Mouse (Mus musculus) intestine, postnatal 0 days (tissue): Measurements from ENCODE around the gene Fgfr2. TPM values are rescaled to one million over a fixed set of nuclear protein-coding genes. Genes with fewer than 3 reads are reported as not detected.

Source experiments
- ATAC-seq: fragments of 200-750 bp; cut with Nextera tagmentation; 2 replicates; pipeline ENCODE4 v1.8.0; 2017; ENCODE audit warnings: mild to moderate bottlenecking, moderate TSS enrichment, moderate library complexity
- H3K27ac ChIP-seq: fragments of 300-500 bp; sonication (generic); 2 replicates; pipeline ENCODE4 v1.5.1; 2014; ENCODE audit warnings: mild to moderate bottlenecking, low read depth, low read length, moderate library complexity
- H3K27me3 ChIP-seq: fragments of 300-500 bp; sonication (generic); replicated peaks from 2 replicates; pipeline ENCODE4 v1.6.1; 2014; ENCODE audit warnings: low read length, mixed read lengths; ENCODE audit not compliant: control insufficient read depth, insufficient read depth
- H3K36me3 ChIP-seq: fragments of 300-500 bp; sonication (generic); 2 replicates; pipeline ENCODE4 v1.6.1; 2014; ENCODE audit warnings: mild to moderate bottlenecking, moderate library complexity; ENCODE audit not compliant: control insufficient read depth, insufficient read depth
- H3K4me1 ChIP-seq: fragments of 300-500 bp; sonication (generic); replicated peaks from 2 replicates; pipeline ENCODE4 v1.6.1; 2014; ENCODE audit warnings: antibody characterized with exemption, low read length, mixed read lengths; ENCODE audit not compliant: control insufficient read depth, insufficient read depth
- H3K4me2 ChIP-seq: fragments of 300-500 bp; sonication (generic); replicated peaks from 2 replicates; pipeline ENCODE4 v1.6.1; 2014; ENCODE audit warnings: low read depth, mild to moderate bottlenecking, moderate library complexity
- H3K4me3 ChIP-seq: fragments of 300-500 bp; sonication (generic); 2 replicates; pipeline ENCODE4 v1.5.1; 2014; ENCODE audit warnings: low read depth, low read length
- H3K9ac ChIP-seq: fragments of 300-500 bp; sonication (generic); 2 replicates; pipeline ENCODE4 v1.6.1; 2014; ENCODE audit warnings: mild to moderate bottlenecking, low read depth, low read length
- H3K9me3 ChIP-seq: fragments of 300-500 bp; sonication (generic); 2 replicates; pipeline ENCODE4 v1.6.1; 2016; ENCODE audit warnings: mixed run types; ENCODE audit not compliant: control insufficient read depth
- CTCF ChIP-seq: sonication (generic); IDR thresholded peaks from 2 replicates; pipeline ENCODE4 v1.5.1; 2016; ENCODE audit warnings: low read depth, mild to moderate bottlenecking, control low read depth, antibody characterized with exemption, moderate library complexity
- WGBS: fragments of 180-500 bp; shearing (Covaris S2); extraction: QIAGEN DNeasy Blood & Tissue Kit; methylation state at CpG from one replicate; pipeline ENCODE4 v1.1.7; 2014; 5-methylcytosine and 5-hydroxymethylcytosine counted together
- polyA plus RNA-seq: library from polyadenylated mRNA; unstranded; fragments of >200 nt; fragmentation: Nextera tagmentation; extraction: Ambion mirVana; gene quantifications from 2 replicates; pipeline ENCODE4 v1.2.1, GENCODE M21; 2015

The Fgfr2 gene
- polyA plus RNA-seq, 1 experiment from 2014 or later: 29.5 TPM

DNA sequence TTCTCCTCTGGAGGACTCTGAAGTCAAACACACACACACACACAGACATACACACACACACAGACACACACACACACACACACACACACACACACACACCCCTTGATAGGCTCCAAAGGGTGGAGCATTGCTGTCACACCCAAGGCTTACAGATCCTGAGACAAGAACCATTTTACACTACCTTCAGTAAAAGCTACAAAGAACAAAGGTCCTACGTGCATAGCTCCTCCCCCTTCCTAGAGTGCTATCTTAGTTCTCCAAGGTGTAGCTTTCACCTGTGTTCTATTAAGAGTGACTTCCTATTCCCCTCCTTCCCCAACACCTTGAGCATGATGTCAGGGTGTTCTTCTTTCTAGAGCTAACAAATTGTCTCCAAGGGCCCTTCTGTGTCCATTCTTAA is 1047.3 kb downstream of the Fgfr2 start:
- Histone ChIP-seq H3K27ac (no peak overlapping the region), H3K27me3 (no peaks in the 10 kb centered on the region), H3K4me2 (no peak overlapping the region), H3K9ac (no peak overlapping the region), H3K36me3 (no peaks in the 10 kb centered on the region), H3K4me3 (no peak overlapping the region), H3K9me3 (no peaks in the 10 kb centered on the region), H3K4me1 (no peaks in the 10 kb centered on the region)
- peak; percentile 45; the same call in 1 of the 2 replicates for ATAC-seq
- WGBS: 44% methylated on average over 1 of the region's 1 CpGs
- TF ChIP-seq CTCF: no peak

DNA sequence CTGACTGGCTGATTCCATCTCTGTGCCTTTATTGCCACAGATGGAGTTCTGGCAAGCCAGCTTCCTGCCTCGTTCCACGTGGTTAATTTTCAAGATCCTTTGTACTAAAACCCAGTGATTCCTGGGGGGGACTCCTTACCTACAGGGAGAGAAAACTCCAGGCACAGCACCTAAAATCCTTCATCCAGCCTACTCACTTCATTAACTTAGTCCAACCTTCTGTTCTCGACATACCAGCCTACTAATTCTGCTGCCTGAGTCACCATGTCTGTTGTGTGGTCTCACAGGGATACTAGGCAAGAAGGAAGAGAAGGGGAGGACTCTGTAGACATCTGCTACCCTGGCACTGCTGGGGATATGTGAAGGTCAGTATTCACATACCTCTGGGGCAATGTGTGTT is 1048.6 kb downstream of the Fgfr2 start:
- no peak overlapping the region for H3K9ac ChIP-seq
- H3K27ac ChIP-seq: no peak overlapping the region
- ATAC-seq: no peak
- no peaks in the 10 kb centered on the region for H3K36me3 ChIP-seq
- no peak overlapping the region for H3K4me3 ChIP-seq
- H3K4me2 ChIP-seq: no peak overlapping the region
- H3K4me1 ChIP-seq: no peaks in the 10 kb centered on the region
- 78% methylated on average over 3 of the region's 3 CpGs for WGBS
- no peak for TF ChIP-seq CTCF
- no peaks in the 10 kb centered on the region for H3K9me3 ChIP-seq
- H3K27me3 ChIP-seq: no peaks in the 10 kb centered on the region

DNA sequence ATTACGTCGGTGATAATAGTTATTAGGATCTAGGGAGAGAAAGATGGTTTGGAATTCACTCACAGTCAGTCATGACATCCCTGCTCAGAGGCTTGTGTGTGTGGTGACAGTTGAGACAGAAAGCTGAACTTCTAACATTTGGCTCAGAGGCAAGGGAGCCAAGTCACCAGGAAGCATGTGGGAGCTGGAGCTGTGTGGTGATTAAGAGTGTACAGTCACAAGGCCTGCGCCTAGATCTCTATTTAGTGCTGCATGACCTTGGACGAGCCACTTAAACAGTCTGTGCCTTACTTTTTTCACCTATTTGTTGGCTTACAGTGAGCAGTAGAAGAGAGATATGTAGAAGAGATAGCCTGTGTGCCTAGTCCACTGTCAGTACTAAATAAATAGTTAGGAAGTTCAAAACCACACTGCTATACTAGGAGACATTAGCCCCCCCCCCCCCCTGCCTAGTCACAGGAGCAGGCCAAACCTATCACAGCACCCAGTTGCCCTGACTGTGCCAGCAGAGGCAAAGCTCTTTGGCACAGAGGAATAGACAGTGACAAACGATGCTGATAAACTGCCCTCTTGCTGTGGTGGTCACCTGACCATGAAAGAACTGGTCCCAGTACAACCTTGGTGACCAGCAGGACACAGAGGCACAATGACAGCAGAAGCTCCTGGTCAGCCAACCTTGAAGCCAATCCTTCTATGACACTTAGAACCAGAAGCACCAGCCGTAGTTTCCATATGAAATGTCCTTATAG is 1052.1 kb downstream of the Fgfr2 start:
- 83% methylated on average over 6 of the region's 6 CpGs for WGBS
- H3K4me2 ChIP-seq: no peak overlapping the region
- no peaks in the 10 kb centered on the region for H3K4me1 ChIP-seq
- H3K9ac ChIP-seq: no peak overlapping the region
- no peaks in the 10 kb centered on the region for H3K36me3 ChIP-seq
- no peaks in the 10 kb centered on the region for H3K27me3 ChIP-seq
- H3K9me3 ChIP-seq: no peaks in the 10 kb centered on the region
- no peak overlapping the region for H3K27ac ChIP-seq
- no peak for ATAC-seq
- H3K4me3 ChIP-seq: no peak overlapping the region
- no peak for TF ChIP-seq CTCF

DNA sequence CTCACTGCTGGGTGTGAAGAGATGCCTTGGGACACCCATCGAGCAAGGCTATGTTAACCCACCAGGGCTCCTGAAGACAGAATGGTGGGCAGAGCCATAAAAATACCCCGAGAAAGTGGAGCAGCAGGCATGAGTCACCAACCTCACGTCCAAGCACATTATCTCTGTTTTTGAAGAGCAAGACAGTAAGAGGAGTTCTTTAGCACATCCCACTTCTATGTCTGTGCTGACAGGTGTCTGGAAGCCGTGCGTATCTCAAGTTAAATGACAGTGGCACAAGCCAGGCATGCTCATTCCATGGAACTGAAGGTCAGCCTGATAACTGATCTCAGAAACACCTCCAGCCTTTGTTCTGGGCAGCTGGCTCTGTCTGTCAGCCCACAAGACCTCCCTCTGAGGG is 1055.2 kb downstream of the Fgfr2 start:
- WGBS: 71% methylated on average over 5 of the region's 5 CpGs
- no peak for TF ChIP-seq CTCF
- no peak for ATAC-seq

DNA sequence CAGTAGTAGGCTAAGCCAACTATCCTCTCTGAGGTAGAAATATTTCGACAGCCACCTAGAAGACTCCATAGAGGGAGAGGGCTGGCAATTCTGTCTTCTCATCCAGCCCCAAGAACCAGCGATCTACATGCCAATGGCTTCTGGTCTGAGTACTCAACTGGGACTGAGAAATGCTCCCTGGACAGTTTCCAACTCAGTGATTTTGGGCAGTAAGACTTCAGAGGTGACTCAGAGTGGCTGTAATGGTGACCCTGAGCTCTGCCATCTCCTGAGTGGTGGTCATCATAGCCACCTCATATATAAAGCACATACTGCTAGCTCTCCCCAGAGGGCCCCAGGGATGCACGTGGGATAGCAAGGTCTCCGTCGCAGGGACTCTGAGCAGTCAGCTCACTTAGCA is 1055.6 kb downstream of the Fgfr2 start:
- no peaks in the 10 kb centered on the region for H3K27me3 ChIP-seq
- ATAC-seq: no peak
- 82% methylated on average over 5 of the region's 5 CpGs for WGBS

More for the DNA sequence above, 1055.2 kb downstream of the Fgfr2 start:
- H3K9ac ChIP-seq: no peak overlapping the region
- no peaks in the 10 kb centered on the region for H3K27me3 ChIP-seq
- H3K36me3 ChIP-seq: no peaks in the 10 kb centered on the region
- H3K27ac ChIP-seq: no peak overlapping the region
- H3K4me2 ChIP-seq: no peak overlapping the region
- no peaks in the 10 kb centered on the region for H3K4me1 ChIP-seq
- no peak overlapping the region for H3K4me3 ChIP-seq
- no peaks in the 10 kb centered on the region for H3K9me3 ChIP-seq

DNA sequence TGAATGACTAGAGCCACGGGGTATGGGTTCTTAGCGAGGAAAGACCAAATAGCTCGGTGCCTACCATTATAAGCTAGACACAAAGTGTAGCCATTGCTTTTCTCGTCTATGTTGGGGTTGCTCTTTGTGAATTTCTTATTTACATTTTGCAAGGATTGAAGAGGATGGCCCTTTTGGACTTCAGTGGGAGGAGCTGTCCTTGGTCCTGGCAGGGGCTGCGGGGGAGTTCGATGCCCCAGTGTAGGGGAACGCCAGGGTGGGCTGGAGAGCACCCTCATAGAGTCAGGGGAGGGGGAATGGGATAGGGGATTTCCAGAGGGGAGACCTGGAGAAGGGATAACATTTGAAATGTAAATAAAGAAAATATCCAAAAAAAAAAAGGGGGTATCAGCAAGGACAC is 1063.0 kb downstream of the Fgfr2 start:
- no peak for ATAC-seq
- H3K27me3 ChIP-seq: no peaks in the 10 kb centered on the region
- no peak overlapping the region for H3K27ac ChIP-seq
- H3K4me2 ChIP-seq: no peak overlapping the region
- no peaks in the 10 kb centered on the region for H3K36me3 ChIP-seq
- H3K4me1 ChIP-seq: no peaks in the 10 kb centered on the region
- no peak for TF ChIP-seq CTCF
- H3K9ac ChIP-seq: no peak overlapping the region
- no peaks in the 10 kb centered on the region for H3K9me3 ChIP-seq
- no peak overlapping the region for H3K4me3 ChIP-seq
- 72% methylated on average over 7 of the region's 7 CpGs for WGBS

More for the DNA sequence above, 1055.6 kb downstream of the Fgfr2 start:
- Histone ChIP-seq H3K4me3 (no peak overlapping the region), H3K9me3 (no peaks in the 10 kb centered on the region), H3K36me3 (no peaks in the 10 kb centered on the region), H3K27ac (no peak overlapping the region), H3K4me1 (no peaks in the 10 kb centered on the region), H3K9ac (no peak overlapping the region), H3K4me2 (no peak overlapping the region)
- no peak for TF ChIP-seq CTCF
